Mouse (Mus musculus): ENCODE data around the gene Orai3.

The Orai3 gene

DNA sequence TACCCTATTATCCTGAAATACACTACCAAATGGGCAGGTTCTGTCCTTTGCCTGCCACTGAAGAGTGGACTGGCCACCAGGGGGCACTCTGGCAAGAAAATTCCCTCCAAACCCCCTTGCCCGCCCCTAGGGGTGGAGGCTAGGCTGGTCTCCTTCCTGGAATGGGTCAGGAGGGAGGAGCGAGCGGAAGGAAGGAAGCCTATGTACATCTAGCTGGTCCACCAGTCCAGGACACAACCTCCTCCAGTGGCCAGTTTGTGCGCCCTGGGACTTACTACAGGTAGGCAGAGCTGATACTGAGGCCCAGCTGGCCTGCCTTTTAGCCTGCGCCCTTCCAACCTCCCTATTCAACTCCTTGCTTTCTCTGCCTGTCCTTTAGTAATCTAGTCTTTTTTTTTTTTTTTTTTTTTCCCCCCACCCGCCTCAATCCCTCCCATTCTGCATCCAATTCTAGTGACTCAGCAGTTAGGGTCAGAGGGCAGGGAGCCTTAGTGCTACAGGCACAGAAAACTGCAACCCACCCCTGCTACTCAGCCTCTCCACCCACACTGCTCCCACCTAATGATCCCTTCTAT, 30.9 kb downstream of the Orai3 start, which contains the start of gene Hsd3b7:
TSS of gene Hsd3b7 (plus strand) at position 170 of the 575 bp plus-strand sequence.
- peak; percentile 53 to 59 for DNase-seq

DNA sequence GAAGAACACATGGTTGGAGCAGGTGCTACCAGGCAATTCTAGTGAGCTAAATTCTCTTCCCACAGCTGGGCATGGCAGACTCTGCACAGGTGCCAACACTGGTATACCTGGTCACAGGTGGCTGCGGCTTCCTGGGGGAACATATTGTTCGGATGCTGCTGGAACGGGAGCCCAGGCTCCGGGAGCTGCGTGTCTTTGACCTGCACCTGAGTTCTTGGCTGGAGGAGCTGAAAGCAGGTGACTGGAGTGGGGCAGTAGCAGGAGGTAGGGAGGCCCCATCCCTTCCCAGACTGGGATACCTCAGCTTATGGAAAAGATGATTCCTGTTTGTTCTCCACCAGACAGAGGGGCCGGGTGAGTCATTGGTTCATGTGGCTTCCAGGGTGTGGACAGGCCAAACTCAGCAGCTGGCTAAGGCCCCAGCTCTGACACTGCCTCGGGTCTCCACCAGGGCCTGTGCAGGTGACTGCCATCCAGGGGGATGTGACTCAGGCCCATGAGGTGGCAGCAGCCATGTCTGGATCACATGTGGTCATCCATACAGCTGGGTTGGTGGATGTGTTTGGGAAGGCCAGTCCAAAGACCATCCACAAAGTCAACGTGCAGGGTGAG, 31.5 kb downstream of the Orai3 start:
- no peak for DNase-seq

DNA sequence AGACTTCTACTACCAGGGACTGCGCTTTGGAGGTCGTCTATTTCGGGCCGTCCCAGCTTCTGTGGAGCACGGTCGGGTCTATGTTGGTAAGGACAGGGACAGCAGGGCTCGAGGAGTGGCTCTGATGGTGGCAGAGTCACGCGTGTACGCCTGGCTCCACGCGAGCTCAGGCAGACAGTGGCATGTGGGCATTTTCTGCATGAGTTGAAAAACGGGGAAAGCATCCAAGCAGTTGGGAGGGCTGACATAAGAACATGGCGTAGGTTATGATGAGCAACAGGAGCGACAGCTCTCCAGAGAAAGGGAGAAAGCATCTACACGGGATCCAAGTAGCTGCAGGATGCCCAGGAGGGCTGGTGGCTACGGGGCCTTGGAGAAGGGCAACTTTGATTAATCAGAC, 32.7 kb downstream of the Orai3 start:
- DNase-seq, result no peak

DNA sequence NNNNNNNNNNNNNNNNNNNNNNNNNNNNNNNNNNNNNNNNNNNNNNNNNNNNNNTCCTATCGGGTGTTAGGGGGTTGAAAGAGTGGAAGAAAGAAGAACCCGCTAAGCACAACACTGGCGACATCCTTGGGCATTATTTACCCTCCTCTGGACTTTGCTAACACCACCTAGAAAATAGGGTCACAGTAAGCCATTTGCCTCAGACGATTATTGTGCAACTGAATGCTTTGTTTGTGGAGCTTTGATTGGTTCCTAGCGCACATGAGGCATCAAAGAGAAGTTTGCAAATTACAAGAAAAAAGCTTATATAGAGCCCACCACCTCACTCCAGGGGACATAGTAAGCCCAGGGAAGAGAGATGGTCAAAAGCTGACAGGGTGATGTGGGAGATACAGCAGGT, 39.2 kb downstream of the Orai3 start:
- DNase-seq, result no peak

DNA sequence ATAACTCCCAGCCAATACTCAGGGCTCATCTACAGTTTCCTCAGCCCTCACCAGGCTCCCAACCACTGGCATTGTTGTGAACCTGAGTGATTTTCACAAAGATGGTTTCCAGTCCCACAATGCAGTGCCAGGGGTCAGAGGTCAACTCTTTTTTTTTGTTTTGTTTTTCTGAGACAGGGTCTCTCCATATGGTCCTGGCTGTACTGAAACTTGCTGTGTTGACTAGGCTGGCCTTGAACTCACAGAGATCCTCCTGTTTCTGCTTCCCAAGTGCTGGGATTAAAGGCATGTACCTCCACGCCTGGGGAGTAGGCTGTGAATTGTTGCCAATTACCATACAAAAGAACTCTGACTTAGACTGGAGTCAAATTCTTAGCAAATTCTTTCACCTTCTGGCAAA, 40.2 kb downstream of the Orai3 start:
- no peak for DNase-seq

DNA sequence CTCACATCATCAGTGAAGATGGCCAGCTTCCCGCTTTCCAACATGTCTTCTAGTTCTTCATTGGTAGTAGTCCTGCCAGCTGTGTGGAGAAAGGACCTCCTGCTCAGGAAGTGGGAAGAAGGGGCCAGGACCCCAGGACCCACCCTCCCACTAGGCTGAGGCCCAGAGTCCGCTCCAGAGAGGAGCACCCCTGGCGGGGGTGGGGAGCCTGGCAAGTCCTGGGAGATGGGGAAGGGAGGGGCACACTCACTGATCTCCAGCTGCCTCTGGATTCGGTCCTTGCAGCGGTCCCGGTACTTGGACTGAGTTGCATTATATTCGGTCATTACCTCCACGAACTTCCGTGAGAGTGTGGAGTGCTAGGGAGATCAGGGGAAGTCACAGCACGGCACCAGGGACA, 41.0 kb downstream of the Orai3 start:
- DNase-seq, result no peak

DNA sequence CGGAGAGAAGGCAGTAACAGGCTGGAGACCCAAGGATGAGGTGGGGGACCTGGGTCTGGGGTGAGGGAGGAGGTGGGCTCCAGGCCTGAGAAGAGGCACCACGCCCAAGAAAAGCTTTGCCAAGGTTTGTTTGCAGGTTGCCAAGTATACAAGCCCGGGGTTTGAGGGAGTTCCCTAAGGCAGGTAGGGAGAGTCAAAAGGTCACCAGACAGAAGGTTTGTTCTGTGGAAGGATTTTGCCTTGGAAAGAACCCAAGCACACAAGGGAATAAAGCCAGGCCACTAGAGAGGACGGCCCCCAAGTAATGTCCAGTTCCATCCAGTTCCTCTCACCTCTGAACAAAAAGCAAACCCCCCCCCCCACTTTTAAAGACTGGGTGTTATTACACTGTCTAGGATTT, 41.6 kb downstream of the Orai3 start:
- DNase-seq, result no peak

DNA sequence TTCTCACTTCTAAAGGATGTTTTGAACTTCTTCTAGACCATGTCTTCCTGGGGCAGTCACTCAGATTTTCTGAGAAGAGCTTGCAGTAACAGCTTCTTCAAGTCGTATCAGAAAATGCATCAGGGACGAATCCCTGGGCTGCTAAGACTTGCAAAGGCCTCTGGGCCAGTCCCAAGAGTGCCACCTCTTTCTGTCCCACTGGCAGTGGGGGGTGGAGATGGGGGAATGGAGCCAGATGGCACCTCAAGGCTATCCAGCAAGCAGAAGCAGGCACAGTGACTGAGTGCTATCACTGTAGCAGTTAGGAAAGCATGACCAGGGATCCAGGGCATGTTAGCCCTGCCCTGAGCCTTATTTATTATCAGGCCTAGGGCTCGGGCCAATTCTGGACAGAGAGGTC, 42.7 kb downstream of the Orai3 start:
- DNase-seq, result no peak

DNA sequence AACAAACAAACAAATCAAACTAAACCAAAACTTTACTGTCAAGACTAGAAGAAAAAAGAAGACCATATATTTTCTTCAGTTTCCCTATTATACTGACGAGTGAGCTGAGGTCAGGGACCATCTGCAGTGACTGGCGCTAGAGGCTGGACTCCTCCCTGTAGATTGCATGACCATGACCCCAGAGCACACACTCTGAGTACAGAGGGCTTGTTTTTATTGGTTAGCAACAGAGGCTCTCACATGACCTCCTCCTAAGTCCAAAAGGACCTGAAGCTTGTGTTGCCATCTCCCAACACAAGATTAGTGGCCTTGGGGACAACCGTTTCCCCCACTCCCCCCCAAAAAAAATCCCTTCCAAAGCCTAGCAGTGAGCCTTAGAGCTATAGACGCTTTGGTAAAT, 44.2 kb downstream of the Orai3 start:
- DNase-seq, result no peak

DNA sequence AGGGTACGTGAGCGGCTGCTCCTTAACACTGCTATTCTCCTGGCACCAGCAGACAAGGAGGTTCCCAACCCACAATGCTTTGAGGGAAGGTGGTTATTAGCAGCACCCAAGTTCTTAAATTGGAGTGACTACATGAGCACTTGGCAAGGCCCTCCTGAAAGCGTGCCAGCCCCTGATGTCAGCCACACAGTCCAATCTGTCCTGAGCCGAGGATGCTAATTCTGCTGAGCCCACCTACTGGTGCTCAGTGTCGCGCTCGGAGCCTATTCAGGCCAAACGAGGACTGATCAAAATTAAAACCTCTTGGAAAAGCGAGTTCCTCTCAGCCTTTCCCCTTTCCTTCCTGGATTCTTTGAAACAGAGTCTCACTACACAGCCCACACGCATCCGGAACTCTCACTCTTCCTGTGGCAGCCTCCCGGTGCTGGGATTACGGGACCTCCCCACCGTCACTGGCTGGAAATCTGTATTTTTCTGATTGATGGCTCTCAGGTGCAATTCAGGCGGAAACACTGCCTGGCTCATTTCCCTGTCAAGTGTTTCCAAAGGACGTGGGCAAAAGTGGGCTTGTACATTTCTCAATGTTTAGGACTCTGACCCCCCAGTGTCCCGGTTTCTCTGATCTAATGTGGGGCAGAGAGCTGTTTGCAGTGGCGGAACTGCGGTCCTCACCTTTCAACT, 44.8 kb downstream of the Orai3 start:
- no peak for DNase-seq

DNA sequence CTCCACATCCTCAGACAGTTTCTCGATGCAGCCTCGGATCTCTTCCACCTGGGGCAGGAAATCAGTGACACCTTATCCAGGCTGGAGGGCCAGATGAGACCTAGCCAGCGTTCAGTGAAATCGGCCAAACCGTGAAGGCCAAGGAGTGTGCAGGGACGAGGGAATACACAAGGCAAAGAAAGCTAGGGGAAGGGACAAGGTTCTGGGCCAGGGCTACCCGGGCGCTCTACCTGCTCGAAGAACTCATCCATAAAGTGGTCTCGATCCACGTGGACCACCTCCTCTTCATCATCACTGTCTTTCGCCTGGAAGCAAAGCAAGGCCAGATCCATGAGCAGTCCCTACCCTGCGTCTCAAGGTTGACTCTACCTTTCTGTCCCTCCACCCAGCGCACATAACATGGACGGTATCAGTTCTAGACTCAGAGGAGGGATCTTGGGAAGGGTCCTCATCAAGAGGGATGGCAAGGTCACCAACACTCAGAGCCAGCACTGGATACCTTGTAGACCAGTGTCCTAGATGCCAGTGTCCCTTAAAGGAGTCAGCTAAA, 45.6 kb downstream of the Orai3 start:
- no peak for DNase-seq

DNA sequence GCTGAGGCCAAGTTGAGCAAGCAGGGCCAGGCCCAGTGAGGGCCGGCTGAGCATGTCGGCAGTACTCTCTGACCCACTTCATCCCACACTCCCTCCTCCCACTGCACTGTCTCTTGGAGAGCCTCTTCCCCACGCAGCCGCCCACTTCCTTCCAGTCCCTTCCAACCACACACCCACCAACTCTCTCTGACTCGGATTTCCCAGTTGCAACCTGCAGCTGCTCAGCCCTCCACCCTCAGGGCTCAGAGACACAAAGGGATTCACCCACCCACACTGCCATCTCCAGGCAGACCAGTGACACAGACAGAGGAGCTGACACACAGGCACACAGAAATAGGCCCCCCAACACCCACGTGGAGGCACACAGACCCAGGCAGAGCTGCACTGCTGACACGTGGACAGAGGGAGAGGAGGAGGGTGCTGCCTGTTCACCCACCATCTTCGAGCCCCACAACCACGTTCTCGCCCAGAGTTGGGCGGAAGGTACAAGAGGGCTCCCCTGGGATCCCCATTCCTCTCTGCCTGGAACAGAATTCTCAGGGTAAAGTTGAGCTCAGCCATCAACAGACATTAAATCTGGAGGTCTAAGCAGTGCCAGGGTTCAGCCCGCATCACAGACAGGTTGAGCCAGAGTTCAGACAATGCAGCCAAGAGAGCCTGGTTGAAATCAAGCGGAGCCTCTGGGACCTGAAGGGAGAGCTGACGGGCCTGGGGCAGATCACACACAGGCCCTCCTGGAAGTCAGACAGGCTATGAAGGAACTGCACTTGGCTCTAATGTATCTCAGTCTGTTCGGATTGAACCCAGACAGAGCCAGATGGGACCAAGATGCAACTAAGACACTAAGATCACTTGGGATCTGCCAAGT, 46.6 kb downstream of the Orai3 start:
- peak; percentile 35 to 38 for DNase-seq

DNA sequence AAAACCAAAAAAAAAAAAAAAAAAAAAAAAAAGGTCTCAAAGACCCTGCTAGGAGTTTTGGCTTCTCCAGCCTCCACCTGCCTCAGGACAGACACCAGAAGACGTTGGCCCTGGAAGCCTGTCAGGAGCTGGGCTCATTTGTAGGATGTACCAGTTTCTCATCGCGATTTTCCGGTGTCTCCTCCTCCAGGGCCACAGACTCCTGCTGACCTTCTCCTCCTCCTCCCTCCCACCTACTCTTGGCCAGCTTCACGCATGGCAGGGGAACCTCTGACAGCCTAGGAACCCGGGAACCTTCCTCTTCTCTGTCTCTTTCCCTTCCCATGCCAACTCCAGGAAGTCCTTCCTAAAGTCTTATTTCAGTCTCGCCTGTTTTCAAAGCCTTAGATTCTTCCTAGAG, 47.4 kb downstream of the Orai3 start:
- no peak for DNase-seq

DNA sequence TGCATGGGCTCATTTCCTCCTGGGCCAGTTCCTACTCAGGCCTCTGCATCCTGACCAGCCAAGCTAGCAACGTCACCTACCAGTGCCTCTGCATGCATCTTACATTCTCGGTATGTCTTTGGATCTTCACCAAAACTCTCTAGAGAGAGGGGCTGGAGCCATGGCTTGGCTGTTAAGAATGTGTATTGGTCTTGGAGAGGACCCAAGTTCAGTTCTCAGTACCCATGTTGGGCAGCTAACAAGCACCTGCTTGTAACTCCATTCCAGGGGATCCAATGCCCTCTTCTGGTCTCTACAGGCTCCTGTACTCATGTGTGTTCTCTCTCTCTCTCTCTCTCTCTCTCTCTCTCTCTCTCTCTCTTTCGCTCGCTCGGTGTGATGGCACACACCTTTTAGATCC, 48.2 kb downstream of the Orai3 start:
- no peak for DNase-seq

DNA sequence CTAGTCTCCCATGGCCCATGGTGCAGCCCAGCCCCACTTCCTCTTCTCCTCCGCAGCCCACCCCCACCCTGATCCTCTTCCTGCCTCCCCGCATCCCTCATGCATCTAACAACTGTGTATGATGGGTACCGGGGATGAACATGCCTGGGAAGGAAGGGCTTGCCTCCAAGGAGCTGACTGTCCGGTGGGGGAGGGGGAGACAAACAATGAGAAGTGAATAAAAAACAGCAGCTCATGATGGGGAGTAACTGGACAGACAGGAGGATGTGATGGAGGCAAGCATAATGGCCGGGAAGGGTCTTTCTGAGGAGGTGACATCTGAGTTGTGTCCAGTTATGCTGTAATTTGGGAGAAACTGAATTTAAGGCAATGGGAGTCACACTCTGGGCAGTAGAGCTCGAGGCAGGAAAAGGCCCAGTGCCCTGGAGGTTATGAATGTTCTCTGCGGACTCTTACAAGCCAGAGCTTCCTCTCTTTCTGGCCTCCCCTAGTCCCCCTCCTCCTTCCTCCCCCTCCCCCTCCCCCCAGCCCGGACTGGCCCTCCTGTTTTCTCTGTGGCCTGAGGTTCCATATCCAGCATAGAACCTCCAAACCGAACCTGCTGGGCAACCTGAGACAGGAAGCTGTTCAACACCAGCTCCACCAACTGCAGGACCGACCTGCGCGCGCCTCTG, 51.4 kb downstream of the Orai3 start:
- DNase-seq, result no peak

DNA sequence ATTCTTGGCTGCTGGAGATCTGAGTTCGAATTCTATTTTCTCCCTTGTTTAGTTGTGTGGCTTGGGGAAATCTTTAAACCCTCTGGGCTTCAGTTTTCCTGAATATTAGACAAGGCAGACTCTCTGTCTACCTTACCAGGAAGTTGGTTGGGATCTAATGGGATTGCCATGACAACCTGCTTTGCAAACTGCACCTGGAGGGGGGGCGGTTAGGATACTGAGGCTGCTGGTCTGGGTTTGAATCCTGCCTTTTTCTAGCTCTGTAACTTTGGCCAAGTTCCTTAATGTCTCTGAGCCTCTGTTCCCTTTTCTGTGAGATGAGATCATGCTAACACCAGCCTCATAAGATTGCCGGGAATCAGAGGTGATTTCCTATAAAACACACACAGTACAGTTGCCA, 52.9 kb downstream of the Orai3 start:
- DNase-seq, result no peak

DNA sequence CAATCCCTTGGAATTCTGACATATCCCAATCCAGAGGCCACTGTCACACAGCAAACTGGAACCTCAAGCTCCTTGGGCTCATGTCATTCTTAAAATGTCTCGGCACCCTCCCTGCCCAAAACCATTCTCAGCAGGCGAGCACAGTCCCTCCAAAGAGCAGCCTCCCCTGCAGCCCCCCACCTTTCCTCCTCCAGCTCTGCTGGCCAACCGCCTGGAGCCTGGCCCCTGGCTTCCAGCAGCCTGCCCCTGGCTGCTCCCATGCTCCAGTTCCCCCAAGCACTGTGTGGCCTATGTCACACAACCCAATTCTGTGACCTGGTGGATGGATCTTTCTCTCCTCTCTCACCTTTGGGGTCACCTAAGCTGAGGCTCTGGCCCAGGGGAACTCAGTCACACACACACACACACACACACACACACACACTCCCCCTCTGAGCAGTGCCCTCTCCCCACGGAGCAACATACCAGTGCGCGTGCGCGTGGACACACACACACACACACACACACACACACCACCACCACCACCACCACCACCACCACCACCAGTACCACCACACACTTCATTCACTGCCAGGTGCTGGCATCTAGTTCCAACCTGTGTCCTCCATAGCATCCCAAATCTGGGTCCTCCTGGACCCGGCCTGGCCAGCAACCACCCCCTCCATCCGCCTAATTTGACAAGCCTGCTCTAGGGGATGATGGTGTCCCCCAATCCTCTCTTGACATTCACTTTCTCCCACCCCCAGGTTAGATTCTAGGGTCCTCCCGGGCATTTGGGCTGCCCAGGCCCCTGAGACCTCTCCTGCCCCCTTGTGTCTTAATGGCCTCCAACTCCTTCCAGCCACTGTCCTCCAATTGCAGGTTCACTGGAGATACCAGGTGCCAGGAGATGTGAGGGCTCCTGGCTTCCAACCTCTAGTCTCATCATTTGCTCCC, 53.9 kb downstream of the Orai3 start:
- DNase-seq, result no peak

DNA sequence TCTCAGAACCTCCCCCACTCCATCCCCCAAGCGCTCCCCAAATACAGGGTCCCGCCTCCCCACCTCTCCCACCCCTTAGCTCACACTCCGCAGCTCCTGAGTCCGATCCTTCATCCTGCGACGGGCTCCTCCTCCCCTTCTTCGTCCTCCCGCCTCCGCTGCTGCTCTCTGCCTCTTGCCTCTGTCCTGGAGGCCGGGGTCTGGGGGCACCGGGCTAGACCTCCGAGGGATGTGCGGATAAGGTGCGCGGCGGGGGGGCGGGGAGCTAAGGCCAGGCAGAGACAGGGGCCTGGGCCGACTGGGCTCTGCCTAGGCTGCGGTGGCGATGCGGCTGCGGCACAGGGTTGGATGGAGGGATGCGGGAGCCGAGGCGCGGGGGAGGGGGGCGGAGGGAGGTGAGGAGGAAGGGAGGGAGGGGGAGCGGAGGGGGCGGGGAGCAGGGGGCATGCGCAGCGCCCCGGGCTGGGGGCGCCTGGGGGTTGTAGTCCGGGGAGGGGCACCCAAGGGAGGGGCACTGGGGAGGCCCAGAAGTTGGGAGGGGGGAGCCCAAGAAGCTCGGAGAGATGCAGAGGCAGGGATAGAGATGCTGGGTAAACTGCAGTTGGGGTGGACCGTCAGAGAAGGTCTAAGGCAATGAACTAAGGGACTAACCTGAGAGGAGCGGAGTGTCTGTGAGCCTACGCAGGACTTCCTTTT, 54.7 kb downstream of the Orai3 start, which contains the start of the genes Stx4a and Stx1b:
TSS of gene Stx4a (plus strand) at position 119 of the 696 bp plus-strand sequence.
TSS of gene Stx1b (minus strand) at position 374 of the 696 bp plus-strand sequence.
- DNase-seq, result no peak
